Mouse (Mus musculus) limb, embryonic 14.5 days (tissue): ENCODE data around the gene Col11a2. TPM values are rescaled to one million over a fixed set of nuclear protein-coding genes. Genes with fewer than 3 reads are reported as not detected.

ENCODE experiments used
- ATAC-seq: fragments of 200-750 bp; cut with Nextera tagmentation; 2 replicates; pipeline ENCODE4 v1.8.0; 2017; ENCODE audit warnings: low read depth, moderate number of reproducible peaks, moderate TSS enrichment; ENCODE audit not compliant: low FRiP score
- DNase-seq: peaks from one replicate; pipeline ENCODE4 v3.0.0-alpha.2; 2015; ENCODE audit warnings: low spot score
- H3K27ac ChIP-seq: fragments of 300-500 bp; sonication (generic); replicated peaks from 2 replicates; pipeline ENCODE4 v1.5.1; 2014; ENCODE audit warnings: low read depth, mild to moderate bottlenecking, low read length, moderate library complexity, mixed read lengths
- H3K27me3 ChIP-seq: fragments of 300-500 bp; sonication (generic); 2 replicates; pipeline ENCODE4 v1.6.1; 2014; ENCODE audit warnings: low read length, mixed read lengths; ENCODE audit not compliant: control insufficient read depth, insufficient read depth
- H3K36me3 ChIP-seq: fragments of 300-500 bp; sonication (generic); 2 replicates; pipeline ENCODE4 v1.6.1; 2014; ENCODE audit warnings: mild to moderate bottlenecking, low read length, moderate library complexity, mixed read lengths; ENCODE audit not compliant: control insufficient read depth, insufficient read depth
- H3K4me1 ChIP-seq: fragments of 300-500 bp; sonication (generic); 2 replicates; pipeline ENCODE4 v1.6.1; 2014; ENCODE audit warnings: antibody characterized with exemption, low read length, mixed read lengths; ENCODE audit not compliant: control insufficient read depth, insufficient read depth
- H3K4me2 ChIP-seq: fragments of 300-500 bp; sonication (generic); replicated peaks from 2 replicates; pipeline ENCODE4 v1.6.1; 2014; ENCODE audit warnings: low read depth, mild to moderate bottlenecking, low read length, moderate library complexity; ENCODE audit not compliant: severe bottlenecking
- H3K4me3 ChIP-seq: fragments of 300-500 bp; sonication (generic); replicated peaks from 2 replicates; pipeline ENCODE4 v1.5.1; 2014; ENCODE audit warnings: low read length
- H3K9ac ChIP-seq: fragments of 300-500 bp; sonication (generic); 2 replicates; pipeline ENCODE4 v1.6.1; 2014; ENCODE audit warnings: mild to moderate bottlenecking, low read depth, low read length, moderate library complexity; ENCODE audit not compliant: severe bottlenecking
- H3K9me3 ChIP-seq: fragments of 300-500 bp; sonication (generic); 2 replicates; pipeline ENCODE4 v1.6.1; 2016; ENCODE audit warnings: low read length; ENCODE audit not compliant: control insufficient read depth
- POLR2A ChIP-seq: fragments of 200-500 bp; IDR thresholded peaks from 2 replicates; pipeline ENCODE4 v1.8.0; 2012; ENCODE audit warnings: inconsistent platforms, mild to moderate bottlenecking, moderate library complexity, borderline replicate concordance; ENCODE audit not compliant: insufficient read depth, insufficient read length; ENCODE audit errors: extremely low read depth
- WGBS: fragments of 180-500 bp; shearing (Covaris S2); extraction: QIAGEN DNeasy Blood & Tissue Kit; methylation state at CpG from one replicate; pipeline ENCODE4 v1.1.7; 2014; 5-methylcytosine and 5-hydroxymethylcytosine counted together
- polyA plus RNA-seq, 2 experiments: library from polyadenylated mRNA; depleted of rRNA in 1 of 2; stranded (reverse) in 1 of 2; unstranded in 1 of 2; fragments of >200 nt; fragmentation: Nextera tagmentation in 1 of 2; extraction: Ambion mirVana in 1 of 2; gene quantifications; 2 replicates each; pipeline versions ENCODE4 v1.2.1 to v1.2.3; 2012 to 2014

Gene Col11a2
- polyA plus RNA-seq, 2 experiments, result 72.1 to 201 TPM

- DNase-seq (no peak), ATAC-seq (no peak)
- WGBS, result 90% methylated on average over 9 of the region's 9 CpGs
- Histone ChIP-seq H3K4me3 (peak overlapping the region; percentile 89), H3K4me2 (peak overlapping the region; percentile 89; the same call in 1 of the 2 replicates), H3K27ac (no peak overlapping the region), H3K4me1 (peaks cover 24% of the 10 kb centered on the region), H3K9me3 (no peaks in the 10 kb centered on the region), H3K27me3 (no peaks in the 10 kb centered on the region), H3K36me3 (peaks cover 69% of the 10 kb centered on the region), H3K9ac (peak overlapping the region; percentile 96; the same call in 1 of the 2 replicates)
- TF ChIP-seq POLR2A, result no peak
Measured at GRCm38 (mm10) chr17:34033441-34033840, 5.8 kb upstream of the Col11a2 start.

- Histone ChIP-seq H3K27ac (no peak overlapping the region), H3K27me3 (no peaks in the 10 kb centered on the region), H3K36me3 (peaks cover 63% of the 10 kb centered on the region), H3K4me2 (no peak overlapping the region), H3K4me3 (no peak overlapping the region), H3K9me3 (no peaks in the 10 kb centered on the region), H3K9ac (no peak overlapping the region), H3K4me1 (peaks cover 31% of the 10 kb centered on the region)
- 85% methylated on average over 10 of the region's 10 CpGs for WGBS
- DNase-seq (no peak), ATAC-seq (no peak)
- no peak for TF ChIP-seq POLR2A
Measured at GRCm38 (mm10) chr17:34034064-34034463, 5.2 kb upstream of the Col11a2 start.

- no peak for DNase-seq
- no peak for TF ChIP-seq POLR2A
- H3K27me3 ChIP-seq, result no peaks in the 10 kb centered on the region
- 96% methylated on average over 9 of the region's 9 CpGs for WGBS
- H3K36me3 ChIP-seq, result peaks cover 49% of the 10 kb centered on the region
- ATAC-seq, result no peak
- H3K4me3 ChIP-seq, result no peak overlapping the region
- H3K9me3 ChIP-seq, result no peaks in the 10 kb centered on the region
- no peak overlapping the region for H3K4me2 ChIP-seq
- H3K27ac ChIP-seq, result no peak overlapping the region
- H3K4me1 ChIP-seq, result peaks cover 27% of the 10 kb centered on the region
- no peak overlapping the region for H3K9ac ChIP-seq
Measured at GRCm38 (mm10) chr17:34035517-34035916, 3.7 kb upstream of the Col11a2 start.

GRCm38 (mm10) chr17:34036647-34037046, 2.6 kb upstream of the Col11a2 start:
- Histone ChIP-seq H3K27me3 (no peaks in the 10 kb centered on the region), H3K9me3 (no peaks in the 10 kb centered on the region), H3K27ac (no peak overlapping the region), H3K36me3 (peaks cover 47% of the 10 kb centered on the region), H3K4me1 (peaks cover 27% of the 10 kb centered on the region), H3K4me2 (no peak overlapping the region), H3K4me3 (no peak overlapping the region), H3K9ac (no peak overlapping the region)
- no peak for DNase-seq
- no peak for TF ChIP-seq POLR2A
- ATAC-seq, result no peak
- WGBS, result 87% methylated on average over 10 of the region's 10 CpGs

GRCm38 (mm10) chr17:34037241-34037640, 2.0 kb upstream of the Col11a2 start:
- TF ChIP-seq POLR2A, result no peak
- Histone ChIP-seq H3K36me3 (peaks cover 47% of the 10 kb centered on the region), H3K9me3 (no peaks in the 10 kb centered on the region), H3K4me1 (peaks cover 27% of the 10 kb centered on the region), H3K4me3 (no peak overlapping the region), H3K9ac (no peak overlapping the region), H3K4me2 (no peak overlapping the region), H3K27ac (0 out of 2 replicates have a peak overlapping the region, but pooled peaks have one; percentile 27), H3K27me3 (no peaks in the 10 kb centered on the region)
- ATAC-seq, result no peak
- WGBS, result 83% methylated on average over 7 of the region's 7 CpGs
- no peak for DNase-seq

GRCm38 (mm10) chr17:34038440-34038839, 797 bp upstream of the Col11a2 start:
- peak overlapping the region; percentile 55; the same call in 1 of the 2 replicates for H3K27ac ChIP-seq
- H3K4me1 ChIP-seq, result peaks cover 17% of the 10 kb centered on the region
- 14% methylated on average over 18 of the region's 21 CpGs for WGBS
- H3K4me3 ChIP-seq, result peak overlapping the region; percentile 41
- peak overlapping the region; percentile 56 for H3K9ac ChIP-seq
- H3K4me2 ChIP-seq, result peak overlapping the region; percentile 47
- DNase-seq, result no peak
- H3K9me3 ChIP-seq, result no peaks in the 10 kb centered on the region
- peak; percentile 18; the same call in 1 of the 2 replicates for ATAC-seq
- TF ChIP-seq POLR2A, result no peak
- no peaks in the 10 kb centered on the region for H3K27me3 ChIP-seq
- H3K36me3 ChIP-seq, result peaks cover 45% of the 10 kb centered on the region
